Mouse (Mus musculus) liver, embryonic 14.5 days (tissue): ENCODE measurements around the gene Fem1a.

ENCODE experiments used
- CTCF ChIP-seq: IDR thresholded peaks from 2 replicates; pipeline ENCODE4 v1.5.1; 2016; ENCODE audit warnings: antibody characterized with exemption, low read depth, control low read depth
- EP300 ChIP-seq: IDR thresholded peaks from 2 replicates; pipeline ENCODE4 v1.6.1; 2016; ENCODE audit warnings: antibody characterized with exemption, low read depth

- TF ChIP-seq CTCF (no peak), EP300 (no peak)
These were observed 48.5 kb downstream of the Fem1a start for GRCm38 (mm10) chr17:56305156-56305555.
